Mouse (Mus musculus): Measurements from ENCODE around the gene Vegfc.

GRCm38 (mm10) chr8:54034584-54034983 is 42.8 kb upstream of the Vegfc start:
- TF ChIP-seq CTCF (IDR thresholded peaks at IDR 0.05; ENCODE audit: borderline replicate concordance, insufficient read depth, low read length) (no peak), POLR2A (IDR thresholded peaks at IDR 0.05; ENCODE audit: low read depth, low read length) (no peak)

Data from embryonic fibroblast, embryonic 13.5 days (primary cell).